Mouse (Mus musculus) forebrain, postnatal 0 days (tissue): ENCODE results near the gene Srsf5. TPM values are rescaled to one million over a fixed set of nuclear protein-coding genes. Genes with fewer than 3 reads are reported as not detected.

ENCODE experiments used
- ATAC-seq: fragments of 200-750 bp; cut with Nextera tagmentation; 2 replicates; pipeline ENCODE4 v1.8.0; 2017; ENCODE audit warnings: mild to moderate bottlenecking, moderate library complexity
- DNase-seq: peaks from one replicate; pipeline ENCODE4 v3.0.0-alpha.2; 2015
- H3K27ac ChIP-seq: fragments of 300-500 bp; sonication (generic); 2 replicates; pipeline ENCODE4 v1.5.1; 2014; ENCODE audit warnings: low read depth, mild to moderate bottlenecking, antibody characterized with exemption, low read length, moderate library complexity, mixed read lengths
- H3K27me3 ChIP-seq: fragments of 300-500 bp; sonication (generic); 2 replicates; pipeline ENCODE4 v1.6.1; 2014; ENCODE audit warnings: mild to moderate bottlenecking, low read length, mixed read lengths; ENCODE audit not compliant: insufficient read depth
- H3K36me3 ChIP-seq: fragments of 300-500 bp; sonication (generic); 2 replicates; pipeline ENCODE4 v1.6.1; 2014; ENCODE audit warnings: mild to moderate bottlenecking, moderate library complexity; ENCODE audit not compliant: insufficient read depth
- H3K4me1 ChIP-seq: fragments of 300-500 bp; sonication (generic); 2 replicates; pipeline ENCODE4 v1.6.1; 2014; ENCODE audit warnings: antibody characterized with exemption; ENCODE audit not compliant: insufficient read depth
- H3K4me2 ChIP-seq: fragments of 300-500 bp; sonication (generic); 2 replicates; pipeline ENCODE4 v1.6.1; 2014; ENCODE audit warnings: low read depth, mild to moderate bottlenecking, moderate library complexity
- H3K4me3 ChIP-seq: fragments of 300-500 bp; sonication (generic); 2 replicates; pipeline ENCODE4 v1.5.1; 2014; ENCODE audit warnings: low read depth, low read length, mixed read lengths
- H3K9ac ChIP-seq: fragments of 300-500 bp; sonication (generic); 2 replicates; pipeline ENCODE4 v1.6.1; 2014; ENCODE audit warnings: mild to moderate bottlenecking
- H3K9me3 ChIP-seq: fragments of 300-500 bp; sonication (generic); 2 replicates; pipeline ENCODE4 v1.6.1; 2016; ENCODE audit warnings: low read length
- CTCF ChIP-seq: sonication (generic); IDR thresholded peaks from 2 replicates; pipeline ENCODE4 v1.5.1; 2016; ENCODE audit warnings: antibody characterized with exemption, control low read depth, low read depth
- WGBS: fragments of 180-500 bp; shearing (Covaris S2); extraction: QIAGEN DNeasy Blood & Tissue Kit; methylation state at CpG from one replicate; pipeline ENCODE4 v1.1.7; 2014; 5-methylcytosine and 5-hydroxymethylcytosine counted together
- polyA plus RNA-seq: library from polyadenylated mRNA; unstranded; fragments of >200 nt; fragmentation: Nextera tagmentation; extraction: Ambion mirVana; gene quantifications from 2 replicates; pipeline ENCODE4 v1.2.1, GENCODE M21; 2015
- total RNA-seq: library from RNA; depleted of rRNA; stranded (reverse); fragments of >200 nt; gene quantifications from 2 replicates; pipeline ENCODE4 v1.2.3, GENCODE M21; 2014

Gene Srsf5
- total and polyA plus RNA-seq, 2 experiments from 2014 or later: 488 to 529 TPM

DNA sequence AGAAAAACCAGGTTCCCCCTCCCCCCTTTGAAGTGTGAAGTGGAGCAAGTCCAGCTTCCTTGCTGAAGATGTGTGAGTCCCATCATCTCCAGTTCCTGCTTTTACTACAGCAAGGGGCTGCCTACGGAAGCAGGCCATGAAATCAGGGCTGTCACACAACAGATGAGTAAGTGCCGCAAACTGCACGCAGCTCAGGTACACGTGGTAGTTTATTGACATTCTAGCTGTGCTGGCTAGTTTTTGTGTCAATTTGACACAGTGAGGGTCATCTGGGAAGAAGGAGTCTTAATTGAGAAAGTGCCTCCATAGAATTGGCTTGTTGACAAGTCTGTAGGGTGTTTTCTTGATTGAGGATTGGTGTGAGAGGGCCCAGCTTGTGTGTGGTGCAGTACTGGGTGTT is 17.3 kb downstream of the Srsf5 start:
- Histone ChIP-seq H3K4me3 (no peak overlapping the region), H3K36me3 (0 out of 2 replicates have a peak, but pooled peaks cover 18% of the 10 kb centered on the region), H3K9ac (no peak overlapping the region), H3K4me1 (no peaks in the 10 kb centered on the region), H3K4me2 (no peak overlapping the region), H3K9me3 (no peaks in the 10 kb centered on the region), H3K27ac (no peak overlapping the region), H3K27me3 (no peaks in the 10 kb centered on the region)
- no peak for ATAC-seq
- DNase-seq: no peak
- WGBS: 83% methylated on average over 4 of the region's 4 CpGs
- TF ChIP-seq CTCF: no peak

DNA sequence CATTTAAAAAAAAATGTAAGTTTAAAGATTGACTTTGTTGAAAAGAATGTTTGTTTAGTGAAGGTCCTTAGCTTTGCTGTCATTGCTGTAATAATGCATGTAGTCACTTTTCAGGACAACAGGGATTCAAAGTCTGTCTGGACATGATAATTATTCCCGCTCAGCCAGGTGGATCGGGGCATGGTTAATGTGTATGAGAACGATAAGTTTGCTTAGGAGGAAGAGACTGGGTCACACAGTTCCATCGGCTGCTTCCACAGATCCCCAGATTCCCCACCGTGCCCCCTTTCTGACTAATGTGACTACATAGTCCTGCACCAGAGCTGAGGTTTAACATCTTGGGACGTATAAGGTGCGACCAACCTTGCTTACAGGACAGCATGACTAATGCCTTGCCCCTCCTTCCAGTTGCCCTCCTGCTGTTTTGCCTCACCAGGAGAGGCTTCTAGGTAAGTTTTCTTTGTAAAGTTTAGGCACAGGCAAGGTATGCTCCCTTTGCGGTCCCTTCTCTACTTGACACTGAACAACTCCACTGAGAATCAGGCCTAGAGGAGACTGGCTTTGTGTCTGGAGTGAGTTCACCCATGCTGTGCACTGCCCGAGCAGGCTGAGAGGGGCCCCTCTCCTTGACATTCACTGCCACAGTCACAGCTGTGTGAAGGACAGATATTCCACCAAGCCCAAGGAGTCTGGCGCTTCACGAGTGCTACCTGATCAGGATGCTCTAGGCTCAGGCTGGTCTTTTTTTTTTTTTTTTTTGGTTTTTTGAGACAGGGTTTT is 20.9 kb downstream of the Srsf5 start:
- Histone ChIP-seq H3K4me3 (no peak overlapping the region), H3K36me3 (0 out of 2 replicates have a peak, but pooled peaks cover 4% of the 10 kb centered on the region), H3K9me3 (no peaks in the 10 kb centered on the region), H3K4me1 (no peaks in the 10 kb centered on the region), H3K27me3 (no peaks in the 10 kb centered on the region), H3K4me2 (no peak overlapping the region), H3K9ac (no peak overlapping the region), H3K27ac (no peak overlapping the region)
- no peak for TF ChIP-seq CTCF
- no peak for ATAC-seq
- DNase-seq: no peak
- 82% methylated on average over 11 of the region's 11 CpGs for WGBS

DNA sequence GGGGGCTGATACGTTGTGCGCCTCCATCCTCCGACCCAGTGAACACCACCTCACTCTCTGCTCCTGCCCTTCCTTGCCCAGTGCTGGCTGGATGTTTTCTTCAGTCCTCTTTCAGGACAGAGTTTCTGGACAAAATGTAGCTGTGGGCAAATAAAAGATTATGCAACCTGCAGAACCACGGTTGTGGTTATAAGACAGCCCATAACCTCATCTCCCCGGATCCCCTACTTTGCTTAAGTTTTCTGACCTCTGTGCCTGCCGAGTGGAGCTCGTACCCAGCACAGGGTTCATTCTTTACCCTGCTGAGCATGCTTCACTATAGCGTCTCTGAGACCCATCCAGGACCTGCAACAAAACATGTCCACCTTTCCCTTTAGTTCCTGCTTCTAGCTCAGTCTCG is 22.6 kb downstream of the Srsf5 start:
- Histone ChIP-seq H3K9me3 (no peaks in the 10 kb centered on the region), H3K27ac (no peak overlapping the region), H3K4me2 (no peak overlapping the region), H3K4me1 (no peaks in the 10 kb centered on the region), H3K4me3 (no peak overlapping the region), H3K27me3 (no peaks in the 10 kb centered on the region), H3K9ac (no peak overlapping the region), H3K36me3 (no peaks in the 10 kb centered on the region)
- no peak for TF ChIP-seq CTCF
- DNase-seq (no peak), ATAC-seq (no peak)
- 91% methylated on average over 9 of the region's 9 CpGs for WGBS

DNA sequence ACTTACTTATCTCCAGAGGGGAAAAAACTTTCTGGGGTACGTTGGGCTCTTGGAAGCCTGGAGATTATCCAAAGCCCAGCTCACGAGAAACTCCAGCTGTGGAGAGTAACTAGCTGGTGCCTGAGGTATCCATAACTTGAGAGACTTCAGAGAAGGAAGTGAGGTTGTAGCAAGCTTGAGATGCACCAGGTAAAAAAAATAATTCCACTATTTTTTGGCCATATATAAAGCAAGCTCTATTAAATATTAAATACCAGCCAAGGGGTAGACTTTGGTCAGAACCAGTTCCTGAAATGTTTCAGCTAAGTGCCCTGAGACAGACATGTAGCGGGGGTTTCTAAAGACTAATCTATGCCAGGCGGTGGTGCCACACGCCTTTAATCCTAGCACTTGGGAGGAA is 23.3 kb downstream of the Srsf5 start, which contains the start of gene Slc10a1:
Gene Slc10a1 (minus strand): TSS at position 101 of the 400 bp plus-strand sequence.
- no peak within 1 kb of the TSS for H3K4me3 ChIP-seq

DNA sequence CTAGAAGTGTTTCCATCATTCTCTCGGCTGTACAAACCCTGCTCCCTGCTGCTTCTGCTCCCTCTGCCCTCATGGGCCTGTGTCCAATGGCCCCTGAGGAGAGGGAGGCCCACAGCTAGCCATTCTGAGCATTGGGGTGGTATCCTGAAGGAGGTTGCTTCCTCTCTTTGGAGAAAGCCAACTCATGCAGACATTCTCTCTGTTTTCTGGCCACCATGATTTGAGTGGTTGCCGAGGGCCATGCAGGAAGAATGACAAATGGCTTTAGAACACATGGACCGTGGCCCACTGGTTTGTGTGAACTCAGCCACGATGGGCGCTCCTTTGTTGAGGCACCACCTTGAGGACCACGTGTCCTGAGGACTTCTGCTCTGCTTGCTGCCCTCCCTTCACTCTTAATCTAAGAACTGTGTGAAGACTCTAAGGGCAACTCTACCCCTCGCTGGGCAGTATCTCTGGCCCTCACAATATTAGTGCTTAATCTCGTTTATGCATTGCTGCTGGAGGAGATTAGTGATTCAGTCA is 24.9 kb downstream of the Srsf5 start:
- no peaks in the 10 kb centered on the region for H3K27me3 ChIP-seq
- DNase-seq (no peak), ATAC-seq (no peak)
- H3K9ac ChIP-seq: no peak overlapping the region
- no peaks in the 10 kb centered on the region for H3K4me1 ChIP-seq
- TF ChIP-seq CTCF: no peak
- no peak overlapping the region for H3K4me3 ChIP-seq
- H3K27ac ChIP-seq: no peak overlapping the region
- WGBS: 67% methylated on average over 8 of the region's 8 CpGs
- H3K9me3 ChIP-seq: no peaks in the 10 kb centered on the region
- H3K4me2 ChIP-seq: no peak overlapping the region
- no peaks in the 10 kb centered on the region for H3K36me3 ChIP-seq

More for the DNA sequence above, 23.3 kb downstream of the Srsf5 start, which contains the start of gene Slc10a1:
- H3K4me2 ChIP-seq: no peak within 1 kb of the TSS
- no peak for DNase-seq
- WGBS: 89% methylated on average over 5 of the region's 5 CpGs
- no peak for TF ChIP-seq CTCF
- no peaks in the 10 kb centered on the region for H3K36me3 ChIP-seq
- H3K27me3 ChIP-seq: no peaks in the 10 kb centered on the region
- no peaks in the 10 kb centered on the region for H3K9me3 ChIP-seq
- ATAC-seq: no peak
- no peaks in the 10 kb centered on the region for H3K4me1 ChIP-seq
- H3K9ac ChIP-seq: no peak within 1 kb of the TSS
- no peak within 1 kb of the TSS for H3K27ac ChIP-seq

DNA sequence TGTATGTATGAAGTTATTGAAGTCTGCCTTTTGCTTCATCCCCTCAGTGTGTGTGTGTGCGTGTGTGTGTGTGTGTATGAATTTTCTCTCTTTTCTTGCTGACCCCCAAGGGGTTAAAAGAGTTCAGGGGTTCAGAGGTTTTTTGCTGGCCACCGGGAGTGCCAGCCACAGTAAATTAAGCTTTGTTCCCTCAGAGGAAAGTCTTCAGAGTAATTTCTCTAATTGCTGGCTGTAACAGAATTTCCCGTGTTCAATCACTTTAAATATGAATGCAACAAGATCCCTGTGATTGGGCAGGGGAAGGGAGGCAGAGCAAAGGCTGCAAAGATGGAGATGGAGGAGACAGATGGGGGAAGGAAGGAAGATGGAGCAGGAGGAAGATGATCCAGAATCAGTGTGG is 26.5 kb downstream of the Srsf5 start:
- H3K27ac ChIP-seq: no peak overlapping the region
- TF ChIP-seq CTCF: no peak
- no peaks in the 10 kb centered on the region for H3K36me3 ChIP-seq
- ATAC-seq (no peak), DNase-seq (no peak)
- H3K27me3 ChIP-seq: no peaks in the 10 kb centered on the region
- H3K4me2 ChIP-seq: no peak overlapping the region
- H3K9ac ChIP-seq: no peak overlapping the region
- H3K4me1 ChIP-seq: no peaks in the 10 kb centered on the region
- H3K9me3 ChIP-seq: no peaks in the 10 kb centered on the region
- WGBS: 18% methylated on average over 3 of the region's 3 CpGs
- no peak overlapping the region for H3K4me3 ChIP-seq

DNA sequence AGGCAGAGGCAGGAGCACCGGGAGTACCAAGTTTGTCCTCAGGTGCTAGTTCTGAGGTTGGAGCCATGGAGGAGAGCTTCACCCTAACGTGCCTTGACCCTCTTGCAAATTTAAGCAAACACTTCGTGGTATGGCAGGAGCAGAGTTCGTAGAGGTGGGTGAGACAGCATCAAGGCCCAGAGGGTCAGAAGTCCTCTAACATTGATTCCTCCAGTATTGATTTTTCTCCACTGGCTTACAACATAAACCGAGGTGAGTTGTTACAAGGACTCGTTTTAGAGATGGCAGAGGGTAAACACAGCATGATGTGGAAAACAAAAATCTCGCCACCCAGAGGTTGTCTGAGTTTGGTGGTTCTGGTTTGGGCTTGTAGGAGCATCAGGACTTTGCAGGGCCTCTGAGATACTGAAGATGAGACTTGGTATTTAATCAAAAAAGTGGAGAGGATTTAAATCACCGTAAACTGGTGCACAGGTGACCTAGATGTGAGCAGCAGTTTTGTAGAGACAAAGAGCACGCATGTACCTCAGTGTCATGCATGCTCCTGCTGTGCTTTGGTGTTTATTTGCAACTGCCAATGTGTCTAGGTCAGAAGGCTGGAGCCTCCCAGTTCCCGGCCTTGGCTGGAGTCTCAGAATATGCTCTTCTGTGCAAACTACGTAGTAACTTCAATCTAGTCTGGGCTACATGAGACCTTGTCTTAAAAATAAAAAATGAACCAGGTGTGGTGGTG is 30.8 kb downstream of the Srsf5 start:
- ATAC-seq (no peak), DNase-seq (no peak)
- no peak overlapping the region for H3K27ac ChIP-seq
- no peak overlapping the region for H3K4me3 ChIP-seq
- no peak for TF ChIP-seq CTCF
- 89% methylated on average over 11 of the region's 11 CpGs for WGBS
- H3K27me3 ChIP-seq: no peaks in the 10 kb centered on the region
- no peak overlapping the region for H3K4me2 ChIP-seq
- no peaks in the 10 kb centered on the region for H3K9me3 ChIP-seq
- no peak overlapping the region for H3K9ac ChIP-seq
- no peaks in the 10 kb centered on the region for H3K36me3 ChIP-seq
- no peaks in the 10 kb centered on the region for H3K4me1 ChIP-seq
